Mouse (Mus musculus) limb, embryonic 11.5 days (tissue): ENCODE data around the gene Rarb. TPM values are rescaled to one million over a fixed set of nuclear protein-coding genes. Genes with fewer than 3 reads are reported as not detected.

Experiments used
- ATAC-seq: fragments of 200-750 bp; cut with Nextera tagmentation; 2 replicates; pipeline ENCODE4 v1.8.0; 2017; ENCODE audit warnings: low read depth; ENCODE audit not compliant: insufficient number of reproducible peaks, low FRiP score, low TSS enrichment
- DNase-seq: peaks from one replicate; pipeline ENCODE4 v3.0.0-alpha.2; 2015; ENCODE audit warnings: low spot score
- H3K27ac ChIP-seq: fragments of 300-500 bp; sonication (generic); replicated peaks from 2 replicates; pipeline ENCODE4 v1.5.1; 2014; ENCODE audit warnings: low read depth, mild to moderate bottlenecking, low read length
- H3K27me3 ChIP-seq: fragments of 300-500 bp; sonication (generic); 2 replicates; pipeline ENCODE4 v1.6.1; 2014; ENCODE audit warnings: mild to moderate bottlenecking, low read length, mixed read lengths; ENCODE audit not compliant: control insufficient read depth, insufficient read depth
- H3K36me3 ChIP-seq: fragments of 300-500 bp; sonication (generic); 2 replicates; pipeline ENCODE4 v1.6.1; 2014; ENCODE audit warnings: mild to moderate bottlenecking, low read length, moderate library complexity, mixed read lengths; ENCODE audit not compliant: control insufficient read depth, insufficient read depth
- H3K4me1 ChIP-seq: fragments of 300-500 bp; sonication (generic); 2 replicates; pipeline ENCODE4 v1.6.1; 2014; ENCODE audit warnings: low read length, mixed read lengths; ENCODE audit not compliant: control insufficient read depth, insufficient read depth
- H3K4me2 ChIP-seq: fragments of 300-500 bp; sonication (generic); 2 replicates; pipeline ENCODE4 v1.6.1; 2014; ENCODE audit warnings: low read depth, mild to moderate bottlenecking, moderate library complexity; ENCODE audit not compliant: severe bottlenecking
- H3K4me3 ChIP-seq: fragments of 300-500 bp; sonication (generic); 2 replicates; pipeline ENCODE4 v1.5.1; 2014; ENCODE audit warnings: low read depth, low read length
- H3K9ac ChIP-seq: fragments of 300-500 bp; sonication (generic); 2 replicates; pipeline ENCODE4 v1.6.1; 2014; ENCODE audit warnings: mild to moderate bottlenecking, low read length
- H3K9me3 ChIP-seq: fragments of 300-500 bp; sonication (generic); 2 replicates; pipeline ENCODE4 v1.6.1; 2016; ENCODE audit warnings: low read length; ENCODE audit not compliant: control insufficient read depth
- WGBS: fragments of 180-500 bp; shearing (Covaris S2); extraction: QIAGEN DNeasy Blood & Tissue Kit; methylation state at CpG from one replicate; pipeline ENCODE4 v1.1.7; 2014; 5-methylcytosine and 5-hydroxymethylcytosine counted together
- polyA plus RNA-seq: library from polyadenylated mRNA; unstranded; fragments of >200 nt; fragmentation: Nextera tagmentation; extraction: Ambion mirVana; gene quantifications from 2 replicates; pipeline ENCODE4 v1.2.1, GENCODE M21; 2014

The Rarb gene
- polyA plus RNA-seq, 1 experiment from 2014 or later = 13.3 TPM

GRCm38 (mm10) chr14:16723991-16724390 lies 95.0 kb downstream of the Rarb start:
- Histone ChIP-seq H3K9ac (no peak overlapping the region), H3K4me2 (no peak overlapping the region), H3K27ac (no peak overlapping the region), H3K27me3 (no peaks in the 10 kb centered on the region), H3K4me3 (no peak overlapping the region), H3K9me3 (no peaks in the 10 kb centered on the region), H3K4me1 (no peaks in the 10 kb centered on the region), H3K36me3 (no peaks in the 10 kb centered on the region)
- DNase-seq (no peak), ATAC-seq (no peak)
- 90% methylated on average over 15 of the region's 15 CpGs for WGBS

- no peak overlapping the region for H3K27ac ChIP-seq
- WGBS = 69% methylated on average over 3 of the region's 3 CpGs
- no peaks in the 10 kb centered on the region for H3K4me1 ChIP-seq
- H3K4me3 ChIP-seq = no peak overlapping the region
- H3K4me2 ChIP-seq = no peak overlapping the region
- H3K9me3 ChIP-seq = no peaks in the 10 kb centered on the region
- H3K36me3 ChIP-seq = no peaks in the 10 kb centered on the region
- ATAC-seq = no peak
- DNase-seq = no peak
- no peak overlapping the region for H3K9ac ChIP-seq
- H3K27me3 ChIP-seq = no peaks in the 10 kb centered on the region
These were observed 101.1 kb downstream of the Rarb start for GRCm38 (mm10) chr14:16717821-16718220.

GRCm38 (mm10) chr14:16714344-16714955 lies 104.5 kb downstream of the Rarb start:
- Histone ChIP-seq H3K9ac (no peak overlapping the region), H3K36me3 (no peaks in the 10 kb centered on the region), H3K4me1 (no peaks in the 10 kb centered on the region), H3K27me3 (no peaks in the 10 kb centered on the region), H3K9me3 (no peaks in the 10 kb centered on the region), H3K4me2 (no peak overlapping the region), H3K27ac (no peak overlapping the region), H3K4me3 (no peak overlapping the region)
- DNase-seq = peak; percentile 40
- ATAC-seq = no peak
- WGBS = 30% methylated on average over 9 of the region's 9 CpGs

GRCm38 (mm10) chr14:16713773-16714172 lies 105.2 kb downstream of the Rarb start:
- no peak overlapping the region for H3K4me3 ChIP-seq
- H3K4me1 ChIP-seq = no peaks in the 10 kb centered on the region
- no peak overlapping the region for H3K27ac ChIP-seq
- no peak for ATAC-seq
- no peak overlapping the region for H3K4me2 ChIP-seq
- no peaks in the 10 kb centered on the region for H3K27me3 ChIP-seq
- H3K36me3 ChIP-seq = no peaks in the 10 kb centered on the region
- H3K9ac ChIP-seq = no peak overlapping the region
- 81% methylated on average over 2 of the region's 2 CpGs for WGBS
- no peak for DNase-seq
- H3K9me3 ChIP-seq = no peaks in the 10 kb centered on the region

GRCm38 (mm10) chr14:16699228-16699627 lies 119.7 kb downstream of the Rarb start:
- Histone ChIP-seq H3K27ac (no peak overlapping the region), H3K4me1 (no peaks in the 10 kb centered on the region), H3K27me3 (no peaks in the 10 kb centered on the region), H3K9ac (no peak overlapping the region), H3K4me3 (no peak overlapping the region), H3K9me3 (no peaks in the 10 kb centered on the region), H3K36me3 (no peaks in the 10 kb centered on the region), H3K4me2 (no peak overlapping the region)
- DNase-seq (no peak), ATAC-seq (no peak)
- WGBS = 83% methylated on average over 4 of the region's 4 CpGs

- DNase-seq (peak; percentile 26), ATAC-seq (no peak)
These were observed 123.4 kb downstream of the Rarb start for GRCm38 (mm10) chr14:16695453-16696120.

GRCm38 (mm10) chr14:16678335-16678734 lies 140.6 kb downstream of the Rarb start:
- no peak overlapping the region for H3K4me3 ChIP-seq
- H3K27me3 ChIP-seq = no peaks in the 10 kb centered on the region
- H3K27ac ChIP-seq = no peak overlapping the region
- no peak overlapping the region for H3K4me2 ChIP-seq
- no peak for DNase-seq
- H3K9me3 ChIP-seq = no peaks in the 10 kb centered on the region
- 81% methylated on average over 3 of the region's 3 CpGs for WGBS
- H3K36me3 ChIP-seq = no peaks in the 10 kb centered on the region
- H3K4me1 ChIP-seq = no peaks in the 10 kb centered on the region
- no peak overlapping the region for H3K9ac ChIP-seq
- no peak for ATAC-seq

More at GRCm38 (mm10) chr14:16695453-16696120, 123.4 kb downstream of the Rarb start:
- Histone ChIP-seq H3K4me1 (no peaks in the 10 kb centered on the region), H3K27ac (no peak overlapping the region), H3K9me3 (no peaks in the 10 kb centered on the region), H3K27me3 (no peaks in the 10 kb centered on the region), H3K4me3 (no peak overlapping the region), H3K4me2 (no peak overlapping the region), H3K9ac (no peak overlapping the region), H3K36me3 (no peaks in the 10 kb centered on the region)
- 47% methylated on average over 3 of the region's 3 CpGs for WGBS

- Histone ChIP-seq H3K4me1 (no peaks in the 10 kb centered on the region), H3K36me3 (no peaks in the 10 kb centered on the region), H3K9ac (no peak overlapping the region), H3K4me3 (no peak overlapping the region), H3K27me3 (no peaks in the 10 kb centered on the region), H3K27ac (no peak overlapping the region), H3K4me2 (no peak overlapping the region), H3K9me3 (no peaks in the 10 kb centered on the region)
- no peak for ATAC-seq
- DNase-seq = no peak
These were observed 141.9 kb downstream of the Rarb start for GRCm38 (mm10) chr14:16677081-16677480.

- no peak overlapping the region for H3K4me2 ChIP-seq
- H3K4me1 ChIP-seq = no peaks in the 10 kb centered on the region
- no peak overlapping the region for H3K9ac ChIP-seq
- DNase-seq = no peak
- H3K4me3 ChIP-seq = no peak overlapping the region
- ATAC-seq = no peak
- H3K27ac ChIP-seq = no peak overlapping the region
- WGBS = 83% methylated on average over 3 of the region's 3 CpGs
- H3K36me3 ChIP-seq = no peaks in the 10 kb centered on the region
- no peaks in the 10 kb centered on the region for H3K9me3 ChIP-seq
- no peaks in the 10 kb centered on the region for H3K27me3 ChIP-seq
These were observed 148.4 kb downstream of the Rarb start for GRCm38 (mm10) chr14:16670571-16670970.
